Mouse (Mus musculus) liver, embryonic 13.5 days (tissue): ENCODE data around the gene Rex1bd. TPM values are rescaled to one million over a fixed set of nuclear protein-coding genes. Genes with fewer than 3 reads are reported as not detected.

Experiments
- ATAC-seq: fragments of 200-750 bp; cut with Nextera tagmentation; 2 replicates; pipeline ENCODE4 v1.8.0; 2017; ENCODE audit warnings: low read depth, mild to moderate bottlenecking, moderate number of reproducible peaks, moderate library complexity
- DNase-seq: peaks from one replicate; pipeline ENCODE4 v3.0.0; 2022
- H3K27ac ChIP-seq: fragments of 300-500 bp; sonication (generic); 2 replicates; pipeline ENCODE4 v1.5.1; 2015; ENCODE audit warnings: moderate library complexity, mild to moderate bottlenecking, inconsistent platforms
- H3K27me3 ChIP-seq: fragments of 300-500 bp; sonication (generic); 2 replicates; pipeline ENCODE4 v1.6.1; 2015; ENCODE audit warnings: mild to moderate bottlenecking, inconsistent platforms
- H3K36me3 ChIP-seq: fragments of 300-500 bp; sonication (generic); 2 replicates; pipeline ENCODE4 v1.6.1; 2015; ENCODE audit warnings: mild to moderate bottlenecking, inconsistent platforms
- H3K4me1 ChIP-seq: fragments of 300-500 bp; sonication (generic); replicated peaks from 2 replicates; pipeline ENCODE4 v1.6.1; 2015; ENCODE audit warnings: inconsistent platforms
- H3K4me2 ChIP-seq: fragments of 300-500 bp; sonication (generic); 2 replicates; pipeline ENCODE4 v1.6.1; 2015; ENCODE audit warnings: inconsistent platforms, mild to moderate bottlenecking, moderate library complexity
- H3K4me3 ChIP-seq: fragments of 300-500 bp; sonication (generic); replicated peaks from 2 replicates; pipeline ENCODE4 v1.5.1; 2015; ENCODE audit warnings: mild to moderate bottlenecking, inconsistent platforms
- H3K9ac ChIP-seq: fragments of 300-500 bp; sonication (generic); 2 replicates; pipeline ENCODE4 v1.6.1; 2015; ENCODE audit warnings: mild to moderate bottlenecking, inconsistent platforms
- H3K9me3 ChIP-seq: fragments of 300-500 bp; sonication (generic); replicated peaks from 2 replicates; pipeline ENCODE4 v1.6.1; 2016; ENCODE audit warnings: inconsistent platforms
- WGBS: fragments of 180-500 bp; shearing (Covaris S2); methylation state at CpG from one replicate; pipeline ENCODE4 v1.1.7; 2015; ENCODE audit not compliant: insufficient replicate concordance; 5-methylcytosine and 5-hydroxymethylcytosine counted together
- polyA plus RNA-seq: library from polyadenylated mRNA; unstranded; fragments of >200 nt; fragmentation: Nextera tagmentation; extraction: Ambion mirVana; gene quantifications from 2 replicates; pipeline ENCODE4 v1.2.1, GENCODE M21; 2015

Rex1bd gene
- polyA plus RNA-seq, 1 experiment from 2014 or later, result 81.2 TPM

DNA sequence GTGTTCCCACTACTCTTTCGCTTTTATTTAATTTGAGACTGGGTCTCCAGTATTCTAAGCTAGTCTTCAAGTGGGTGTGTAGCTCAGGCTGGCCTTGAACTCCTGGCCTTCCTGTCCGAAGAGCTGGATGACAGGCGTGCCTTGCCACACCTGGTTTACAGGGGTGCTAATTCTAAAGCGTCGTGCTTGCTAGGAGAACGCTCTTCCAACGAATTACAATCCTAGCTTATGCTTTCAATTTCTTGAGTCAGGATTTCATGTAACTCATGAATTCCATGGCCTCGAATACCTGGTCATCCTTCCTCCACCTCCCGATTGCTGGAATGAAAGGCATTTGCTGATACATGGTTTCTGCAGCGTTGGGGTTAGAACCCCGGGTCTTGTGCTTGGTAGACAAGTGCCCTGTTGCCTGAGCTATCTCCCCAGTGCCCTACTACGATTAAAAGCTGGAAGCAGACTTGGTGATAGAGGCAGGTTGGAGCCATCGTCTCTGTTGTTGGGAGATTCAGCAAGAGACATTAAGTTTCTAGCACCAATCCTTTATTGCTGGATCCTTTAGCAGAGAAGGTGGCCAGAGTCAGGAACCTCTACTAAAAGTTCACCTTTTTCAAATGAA, 21.7 kb upstream of the Rex1bd start:
- no peaks in the 10 kb centered on the region for H3K27me3 ChIP-seq
- peaks cover 59% of the 10 kb centered on the region for H3K4me1 ChIP-seq
- peak overlapping the region; percentile 96 for H3K9ac ChIP-seq
- H3K36me3 ChIP-seq, result peaks cover 36% of the 10 kb centered on the region
- WGBS, result 10% methylated on average over 13 of the region's 13 CpGs
- peak overlapping the region; percentile 89 for H3K4me3 ChIP-seq
- H3K9me3 ChIP-seq, result no peaks in the 10 kb centered on the region
- H3K27ac ChIP-seq, result peak overlapping the region; percentile 92
- no peak for ATAC-seq
- peak overlapping the region; percentile 79 for H3K4me2 ChIP-seq
- no peak for DNase-seq

DNA sequence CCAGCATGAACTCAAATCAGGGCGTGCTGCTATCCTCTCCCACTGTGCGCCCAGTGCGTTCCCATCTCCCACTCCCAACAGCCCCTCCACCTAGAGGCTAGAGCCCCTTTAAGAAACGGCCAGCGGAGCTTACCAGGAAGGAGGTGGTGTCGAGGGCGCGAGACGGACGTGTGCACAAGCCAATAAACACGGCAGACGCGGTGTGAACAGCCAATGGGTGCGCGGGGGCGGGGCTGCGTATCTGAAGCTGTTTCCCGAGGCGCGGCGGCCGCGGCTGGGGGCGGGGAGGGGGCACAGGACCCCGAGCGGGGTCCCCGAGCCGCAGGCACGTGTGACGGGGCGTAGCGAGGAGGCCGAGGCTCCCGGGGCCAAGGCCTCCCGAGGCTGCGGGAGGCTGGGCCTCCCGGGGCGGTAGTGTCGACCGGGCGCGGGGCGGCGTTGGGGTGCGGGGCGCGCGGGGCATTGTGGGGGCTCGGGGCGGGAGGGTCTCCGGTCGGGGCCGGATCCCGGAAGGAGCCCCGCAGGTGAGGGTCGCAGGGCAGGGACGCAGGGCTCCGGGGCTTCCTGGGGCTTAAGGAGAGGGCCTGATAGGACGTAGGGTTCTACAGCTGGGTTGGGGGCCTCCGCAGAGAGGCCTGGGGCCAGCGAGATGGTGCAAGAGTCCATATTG, 21.1 kb upstream of the Rex1bd start, which contains the start of the genes Fkbp8 and Kxd1:
Gene Fkbp8 (plus strand): TSS at position 213 of the 670 bp plus-strand sequence.
Gene Kxd1 (minus strand): TSS at position 445 of the 670 bp plus-strand sequence.
- ATAC-seq (peak; percentile 81), DNase-seq (peak; percentile 94)
- Histone ChIP-seq H3K9me3 (no peaks in the 10 kb centered on the region), H3K27me3 (no peaks in the 10 kb centered on the region), H3K9ac (peak within 1 kb of the TSS; percentile 96), H3K4me1 (peaks cover 61% of the 10 kb centered on the region), H3K4me3 (peak within 1 kb of the TSS; percentile 89), H3K27ac (peak within 1 kb of the TSS; percentile 92), H3K4me2 (peak within 1 kb of the TSS; percentile 79), H3K36me3 (peaks cover 29% of the 10 kb centered on the region)
- under 1% methylated on average over 57 of the region's 61 CpGs for WGBS

DNA sequence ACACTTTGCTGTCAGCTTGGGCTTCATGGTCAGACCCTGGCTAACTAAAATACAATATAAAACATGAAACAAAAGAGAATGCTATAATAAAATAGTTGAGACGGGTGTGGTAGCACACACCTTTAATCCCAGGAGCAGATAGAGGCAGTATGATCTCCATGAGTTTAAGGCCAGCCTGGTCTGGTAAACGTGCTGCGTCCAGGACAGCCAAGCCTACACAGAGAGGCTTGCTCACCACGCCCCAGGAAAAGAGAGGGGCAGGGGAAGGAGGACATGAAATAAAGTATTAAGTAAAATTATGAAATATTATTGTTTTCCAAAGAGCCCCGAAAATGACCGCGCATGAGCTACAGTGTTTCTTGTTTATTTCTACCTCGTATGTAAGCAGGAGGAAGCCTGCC, 20.6 kb upstream of the Rex1bd start:
- DNase-seq (no peak), ATAC-seq (peak; percentile 42)
- no peaks in the 10 kb centered on the region for H3K9me3 ChIP-seq
- H3K36me3 ChIP-seq, result peaks cover 24% of the 10 kb centered on the region
- H3K27me3 ChIP-seq, result no peaks in the 10 kb centered on the region
- H3K4me2 ChIP-seq, result peak overlapping the region; percentile 79
- H3K27ac ChIP-seq, result peak overlapping the region; percentile 92
- H3K9ac ChIP-seq, result peak overlapping the region; percentile 96
- 0% methylated on average over 8 of the region's 8 CpGs for WGBS
- peak overlapping the region; percentile 89 for H3K4me3 ChIP-seq
- H3K4me1 ChIP-seq, result peaks cover 64% of the 10 kb centered on the region

DNA sequence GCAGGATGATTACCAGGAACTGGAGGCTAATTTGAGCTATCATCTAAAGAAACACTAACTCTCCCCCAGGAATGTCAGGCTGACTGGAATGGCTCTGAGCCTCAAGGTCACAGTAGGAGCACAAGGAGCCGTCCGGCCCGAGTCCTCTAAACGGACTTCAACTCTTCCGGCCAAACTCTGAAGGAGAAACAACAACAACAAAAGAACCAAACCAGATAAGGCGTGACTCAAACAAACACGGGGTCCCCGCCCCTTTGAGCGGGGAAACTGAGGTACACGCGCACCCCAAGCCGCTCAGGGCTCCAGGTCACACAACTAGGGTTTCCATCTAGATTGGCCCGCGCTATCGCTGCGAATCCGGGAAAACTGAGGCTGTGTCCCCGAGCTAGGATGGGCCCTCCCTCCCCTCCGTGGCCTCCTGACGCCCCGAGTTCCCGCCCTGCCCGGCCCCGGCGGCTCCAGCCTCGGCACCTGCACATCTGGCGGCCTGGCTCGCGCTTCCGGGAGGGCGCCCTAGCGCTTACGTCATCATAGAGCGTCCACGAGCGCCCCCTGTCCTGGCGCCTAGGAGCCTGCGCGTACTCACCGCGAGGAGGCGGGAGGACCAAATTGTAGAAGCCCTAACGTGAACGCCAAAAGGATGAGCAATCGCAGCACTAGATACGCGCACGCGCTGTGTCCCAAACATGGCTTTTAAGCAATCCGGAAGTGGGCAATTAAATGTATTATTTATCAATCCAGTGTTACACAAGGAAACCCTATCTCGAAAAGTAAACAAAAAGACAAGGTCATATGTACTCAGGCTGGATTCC, 16.2 kb upstream of the Rex1bd start:
- Histone ChIP-seq H3K36me3 (peaks cover 17% of the 10 kb centered on the region), H3K9me3 (no peaks in the 10 kb centered on the region), H3K27me3 (no peaks in the 10 kb centered on the region), H3K4me1 (peaks cover 48% of the 10 kb centered on the region), H3K4me2 (peak overlapping the region; percentile 75), H3K4me3 (peak overlapping the region; percentile 68), H3K9ac (peak overlapping the region; percentile 83), H3K27ac (peak overlapping the region; percentile 92)
- under 1% methylated on average over 48 of the region's 51 CpGs for WGBS
- DNase-seq, result peak; percentile 96
- ATAC-seq, result peak; percentile 82

DNA sequence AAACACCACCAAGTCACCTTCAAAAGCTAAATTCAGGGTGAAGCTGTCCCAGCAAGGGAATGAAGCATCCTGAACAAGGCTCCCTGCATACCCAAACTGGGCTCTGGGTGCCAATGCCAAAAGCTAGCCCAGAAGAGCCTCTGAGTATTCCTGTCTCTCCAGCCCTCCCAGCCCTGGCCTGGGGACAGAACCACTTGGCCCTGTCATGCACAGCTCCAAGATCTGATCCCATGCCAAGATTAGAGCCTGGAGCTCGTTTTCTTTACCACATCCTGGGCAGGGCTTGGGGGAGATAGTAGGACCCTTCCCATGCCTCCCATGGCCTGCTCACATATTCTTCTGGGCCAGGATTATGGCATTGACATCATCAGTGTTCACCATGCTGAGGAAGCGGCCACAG, 13.1 kb upstream of the Rex1bd start:
- Histone ChIP-seq H3K9me3 (no peaks in the 10 kb centered on the region), H3K9ac (no peak overlapping the region), H3K4me1 (peaks cover 38% of the 10 kb centered on the region), H3K4me2 (no peak overlapping the region), H3K27me3 (no peaks in the 10 kb centered on the region), H3K4me3 (no peak overlapping the region), H3K36me3 (peaks cover 38% of the 10 kb centered on the region), H3K27ac (peak overlapping the region; percentile 31; the same call in 1 of the 2 replicates)
- DNase-seq (no peak), ATAC-seq (no peak)
- WGBS, result 40% methylated on average over 2 of the region's 2 CpGs

DNA sequence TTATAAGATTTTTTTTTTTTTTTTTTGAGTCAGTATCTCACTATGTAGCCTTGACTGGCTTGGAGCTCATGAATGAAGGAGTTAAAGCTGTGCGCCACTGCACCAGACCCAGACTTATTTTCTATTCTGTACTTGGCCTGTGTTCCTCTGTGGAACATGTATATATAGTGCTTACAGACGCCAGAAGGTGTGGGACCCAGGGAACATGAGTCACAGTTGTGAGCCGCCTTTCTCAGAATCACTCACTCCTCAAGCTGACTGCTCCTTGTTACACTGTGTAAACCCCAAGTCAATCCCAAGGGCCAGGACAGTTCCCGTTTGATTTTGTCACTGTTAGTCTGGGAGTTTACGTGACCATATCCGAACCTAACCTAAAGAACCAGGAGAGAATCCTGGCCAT, 12.5 kb upstream of the Rex1bd start:
- no peak for ATAC-seq
- Histone ChIP-seq H3K4me1 (peaks cover 34% of the 10 kb centered on the region), H3K27ac (no peak overlapping the region), H3K9ac (no peak overlapping the region), H3K4me3 (no peak overlapping the region), H3K36me3 (peaks cover 44% of the 10 kb centered on the region), H3K9me3 (no peaks in the 10 kb centered on the region), H3K4me2 (no peak overlapping the region), H3K27me3 (no peaks in the 10 kb centered on the region)
- DNase-seq, result no peak
- 83% methylated on average over 6 of the region's 6 CpGs for WGBS

DNA sequence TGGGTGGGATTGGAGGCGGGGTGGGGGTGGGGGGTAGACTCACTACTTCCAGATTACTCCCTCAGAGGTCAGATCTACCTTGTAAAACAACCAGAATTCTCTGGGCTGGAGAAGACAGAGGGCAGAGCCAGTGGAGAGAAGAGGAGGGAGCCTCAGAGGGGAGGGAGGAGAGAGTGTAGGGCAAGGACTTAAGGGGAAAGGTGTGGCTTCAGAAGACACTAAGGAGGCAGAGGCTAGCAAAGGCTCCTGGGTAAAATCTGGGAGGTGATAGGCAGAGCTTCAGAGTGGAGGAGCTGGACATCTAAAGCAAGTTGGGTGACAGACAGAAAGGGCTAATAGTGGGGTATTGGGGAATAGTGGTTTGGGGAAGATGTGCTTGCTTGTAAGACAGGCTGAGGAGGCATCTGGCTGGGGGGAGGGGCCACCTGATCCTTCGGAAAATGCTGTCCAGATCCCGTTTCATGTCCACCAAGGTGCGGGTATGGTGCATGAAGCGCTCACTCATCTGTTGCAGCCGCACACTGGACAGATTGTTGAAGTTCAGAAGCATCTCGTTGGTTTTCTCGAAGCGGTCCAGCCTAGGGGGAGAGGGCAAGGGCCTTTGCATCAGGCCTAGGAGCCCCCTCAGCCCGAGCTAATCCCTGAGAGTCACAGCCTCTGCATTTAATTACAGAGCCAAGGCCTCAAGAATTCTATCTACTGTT, 11.5 kb upstream of the Rex1bd start:
- Histone ChIP-seq H3K4me1 (peaks cover 36% of the 10 kb centered on the region), H3K27ac (peak overlapping the region; percentile 11), H3K4me2 (no peak overlapping the region), H3K9me3 (no peaks in the 10 kb centered on the region), H3K9ac (0 out of 2 replicates have a peak overlapping the region, but pooled peaks have one; percentile 16), H3K36me3 (peaks cover 54% of the 10 kb centered on the region), H3K27me3 (no peaks in the 10 kb centered on the region), H3K4me3 (no peak overlapping the region)
- 79% methylated on average over 10 of the region's 10 CpGs for WGBS
- ATAC-seq, result no peak
- DNase-seq, result no peak

DNA sequence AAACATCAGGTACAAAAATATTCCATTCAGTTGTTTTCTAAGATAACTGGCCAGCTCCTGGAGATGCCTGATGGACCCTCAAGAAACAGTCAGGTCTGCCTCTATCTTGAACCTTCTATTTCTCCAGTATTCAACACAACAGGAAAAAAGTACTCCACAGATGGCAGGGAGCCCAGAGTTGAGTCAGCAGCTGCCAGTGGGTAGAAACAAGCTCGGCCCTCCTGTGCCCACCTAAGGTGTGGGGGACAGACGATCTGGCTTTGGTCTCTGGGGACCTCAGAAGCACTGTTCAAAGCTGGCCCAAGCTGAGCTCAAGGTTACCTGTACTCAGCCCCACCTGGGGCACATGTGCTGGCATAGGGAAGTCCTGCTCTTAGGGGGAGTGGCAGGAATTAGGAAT, 6.9 kb upstream of the Rex1bd start:
- no peak for DNase-seq
- no peak for ATAC-seq
- no peaks in the 10 kb centered on the region for H3K9me3 ChIP-seq
- peak overlapping the region; percentile 99; the same call in 1 of the 2 replicates for H3K27ac ChIP-seq
- H3K4me1 ChIP-seq, result peaks cover 54% of the 10 kb centered on the region
- WGBS, result 66% methylated on average over 2 of the region's 2 CpGs
- no peak overlapping the region for H3K9ac ChIP-seq
- H3K4me2 ChIP-seq, result no peak overlapping the region
- H3K27me3 ChIP-seq, result no peaks in the 10 kb centered on the region
- H3K4me3 ChIP-seq, result no peak overlapping the region
- peaks cover 58% of the 10 kb centered on the region for H3K36me3 ChIP-seq

DNA sequence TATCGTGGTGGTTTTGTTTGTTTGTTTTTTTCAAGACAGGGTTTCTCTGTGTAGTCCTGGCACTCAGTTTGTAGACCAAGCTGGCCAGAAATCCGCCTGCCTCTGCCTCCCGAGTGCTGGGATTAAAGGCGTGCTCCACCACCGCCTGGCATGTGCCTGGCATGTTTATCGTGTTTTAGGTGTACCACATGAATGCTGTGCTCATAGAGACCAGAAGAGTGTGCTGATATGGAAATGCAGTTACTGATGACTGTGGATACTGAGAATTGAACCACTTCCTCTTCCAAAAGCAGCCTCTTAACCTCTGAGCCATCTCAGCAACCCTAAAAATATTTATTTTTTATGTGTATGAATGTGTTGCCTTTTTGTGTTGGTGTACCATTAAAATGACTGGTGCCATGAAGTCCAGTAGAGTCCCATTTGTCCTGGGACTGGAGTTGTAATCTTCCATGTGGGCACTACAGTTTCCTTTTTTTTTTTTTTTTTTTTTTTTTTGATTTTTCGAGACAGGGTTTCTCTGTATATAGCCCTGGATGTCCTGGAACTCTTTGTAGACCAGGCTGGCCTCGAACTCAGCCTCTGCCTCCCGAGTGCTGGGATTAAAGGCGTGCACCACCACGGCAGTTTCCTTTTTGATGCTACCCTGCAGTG, 5.8 kb upstream of the Rex1bd start:
- H3K27ac ChIP-seq, result peak overlapping the region; percentile 99
- peak overlapping the region; percentile 89; the same call in 1 of the 2 replicates for H3K4me3 ChIP-seq
- WGBS, result 58% methylated on average over 11 of the region's 11 CpGs
- H3K4me2 ChIP-seq, result peak overlapping the region; percentile 93
- H3K27me3 ChIP-seq, result no peaks in the 10 kb centered on the region
- peak overlapping the region; percentile 99 for H3K9ac ChIP-seq
- peaks cover 52% of the 10 kb centered on the region for H3K4me1 ChIP-seq
- DNase-seq (no peak), ATAC-seq (no peak)
- peaks cover 62% of the 10 kb centered on the region for H3K36me3 ChIP-seq
- no peaks in the 10 kb centered on the region for H3K9me3 ChIP-seq

DNA sequence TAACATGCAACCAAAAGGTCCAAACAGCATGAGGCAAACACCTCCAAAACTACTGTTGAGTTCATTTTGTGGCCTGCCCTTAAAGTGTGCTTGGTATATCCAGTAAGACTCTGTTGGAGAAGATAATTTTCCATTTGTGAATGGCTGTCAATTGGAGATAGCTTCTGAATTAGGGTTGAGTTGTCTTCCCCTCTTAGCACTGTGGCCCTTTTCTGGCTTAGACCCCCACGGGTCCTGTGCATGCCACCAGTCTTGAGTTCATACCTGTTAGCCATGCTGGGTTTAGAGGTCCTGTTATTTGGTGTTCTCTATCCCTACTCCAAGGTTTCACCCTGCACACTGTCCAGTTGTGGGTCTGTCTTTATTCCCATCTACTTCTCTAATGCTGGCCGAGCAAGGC, 5.2 kb upstream of the Rex1bd start:
- H3K4me1 ChIP-seq, result peaks cover 57% of the 10 kb centered on the region
- H3K4me2 ChIP-seq, result peak overlapping the region; percentile 93
- ATAC-seq (no peak), DNase-seq (no peak)
- peak overlapping the region; percentile 99 for H3K27ac ChIP-seq
- H3K9me3 ChIP-seq, result no peaks in the 10 kb centered on the region
- peak overlapping the region; percentile 89 for H3K4me3 ChIP-seq
- H3K27me3 ChIP-seq, result no peaks in the 10 kb centered on the region
- peak overlapping the region; percentile 99 for H3K9ac ChIP-seq
- H3K36me3 ChIP-seq, result peaks cover 66% of the 10 kb centered on the region
- 75% methylated on average over 2 of the region's 2 CpGs for WGBS
